Mouse (Mus musculus) forebrain, embryonic 14.5 days (tissue): ENCODE measurements at regions not wholly inside any gene's neighbourhood (a gene's known extent, or its start where the extent isn't known, plus 50 kb on each side); places are given as distances from the start of the nearest gene placed in this dataset.

Experiments
- ATAC-seq: fragments of 200-750 bp; cut with Nextera tagmentation; 2 replicates; pipeline ENCODE4 v1.8.0; 2017; ENCODE audit warnings: mild to moderate bottlenecking, moderate library complexity
- DNase-seq: peaks from one replicate; pipeline ENCODE4 v3.0.0-alpha.2; 2015; ENCODE audit warnings: low spot score
- H3K27ac ChIP-seq: fragments of 300-500 bp; sonication (generic); 2 replicates; pipeline ENCODE4 v1.5.1; 2014; ENCODE audit warnings: low read depth, mild to moderate bottlenecking, control low read depth, low read length, moderate library complexity
- H3K27me3 ChIP-seq: fragments of 300-500 bp; sonication (generic); replicated peaks from 2 replicates; pipeline ENCODE4 v1.6.1; 2014; ENCODE audit warnings: low read length, control low read depth, mixed read lengths; ENCODE audit not compliant: control insufficient read depth, insufficient read depth
- H3K36me3 ChIP-seq: fragments of 300-500 bp; sonication (generic); 2 replicates; pipeline ENCODE4 v1.6.1; 2014; ENCODE audit warnings: low read length, control low read depth; ENCODE audit not compliant: control insufficient read depth, insufficient read depth
- H3K4me1 ChIP-seq: fragments of 300-500 bp; sonication (generic); 2 replicates; pipeline ENCODE4 v1.6.1; 2014; ENCODE audit warnings: antibody characterized with exemption, low read length, control low read depth; ENCODE audit not compliant: control insufficient read depth, insufficient read depth
- H3K4me2 ChIP-seq: fragments of 300-500 bp; sonication (generic); 2 replicates; pipeline ENCODE4 v1.6.1; 2014; ENCODE audit warnings: mild to moderate bottlenecking, control low read depth, low read length
- H3K4me3 ChIP-seq: fragments of 300-500 bp; sonication (generic); 2 replicates; pipeline ENCODE4 v1.5.1; 2014; ENCODE audit warnings: low read depth, low read length, control low read depth
- H3K9ac ChIP-seq: fragments of 300-500 bp; sonication (generic); 2 replicates; pipeline ENCODE4 v1.6.1; 2014; ENCODE audit warnings: mild to moderate bottlenecking, low read length, control low read depth, moderate library complexity
- H3K9me3 ChIP-seq: fragments of 300-500 bp; sonication (generic); replicated peaks from 2 replicates; pipeline ENCODE4 v1.6.1; 2016; ENCODE audit warnings: low read length, control low read depth, mixed read lengths; ENCODE audit not compliant: control insufficient read depth
- WGBS: fragments of 180-500 bp; shearing (Covaris S2); extraction: QIAGEN DNeasy Blood & Tissue Kit; methylation state at CpG from one replicate; pipeline ENCODE4 v1.1.7; 2014; 5-methylcytosine and 5-hydroxymethylcytosine counted together

DNA sequence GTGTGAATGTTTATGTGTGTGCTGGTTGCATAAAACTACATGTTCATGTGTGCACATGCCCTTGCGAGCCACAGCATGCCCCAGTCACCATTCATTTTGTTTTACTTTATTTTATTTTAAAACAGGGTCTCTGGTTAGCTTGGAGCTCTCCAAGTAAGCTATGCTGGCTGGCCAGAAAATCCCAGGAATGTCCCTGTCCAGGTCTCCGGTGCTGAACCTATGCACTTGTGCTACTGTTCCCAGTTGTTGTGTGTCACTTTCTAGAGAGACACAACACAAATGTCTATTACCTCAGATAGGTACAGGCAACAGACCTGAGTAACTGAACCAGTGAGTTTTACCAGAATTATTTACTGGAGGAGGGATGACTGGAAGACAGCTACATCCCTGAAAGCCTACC is 530.4 kb upstream of the Castor2 start:
- Histone ChIP-seq H3K27ac (no peak overlapping the region), H3K36me3 (no peaks in the 10 kb centered on the region), H3K4me2 (no peak overlapping the region), H3K4me3 (no peak overlapping the region), H3K9ac (no peak overlapping the region), H3K27me3 (no peaks in the 10 kb centered on the region), H3K4me1 (no peaks in the 10 kb centered on the region), H3K9me3 (no peaks in the 10 kb centered on the region)
- ATAC-seq = no peak
- no peak for DNase-seq
- 92% methylated on average over 2 of the region's 2 CpGs for WGBS

GRCm38 (mm10) chr5:133566506-133566905 is 533.0 kb upstream of the Castor2 start:
- no peaks in the 10 kb centered on the region for H3K9me3 ChIP-seq
- H3K36me3 ChIP-seq = no peaks in the 10 kb centered on the region
- DNase-seq = peak; percentile 50
- ATAC-seq = 0 out of 2 replicates have a peak, but pooled peaks have one; percentile 20
- H3K9ac ChIP-seq = no peak overlapping the region
- no peak overlapping the region for H3K4me2 ChIP-seq
- H3K27me3 ChIP-seq = no peaks in the 10 kb centered on the region
- no peaks in the 10 kb centered on the region for H3K4me1 ChIP-seq
- WGBS = 42% methylated on average over 4 of the region's 4 CpGs
- H3K4me3 ChIP-seq = no peak overlapping the region
- no peak overlapping the region for H3K27ac ChIP-seq

- no peak for ATAC-seq
- 91% methylated on average over 7 of the region's 7 CpGs for WGBS
- H3K4me1 ChIP-seq = no peaks in the 10 kb centered on the region
Observed at GRCm38 (mm10) chr5:133550657-133551056, 548.9 kb upstream of the Castor2 start.

DNA sequence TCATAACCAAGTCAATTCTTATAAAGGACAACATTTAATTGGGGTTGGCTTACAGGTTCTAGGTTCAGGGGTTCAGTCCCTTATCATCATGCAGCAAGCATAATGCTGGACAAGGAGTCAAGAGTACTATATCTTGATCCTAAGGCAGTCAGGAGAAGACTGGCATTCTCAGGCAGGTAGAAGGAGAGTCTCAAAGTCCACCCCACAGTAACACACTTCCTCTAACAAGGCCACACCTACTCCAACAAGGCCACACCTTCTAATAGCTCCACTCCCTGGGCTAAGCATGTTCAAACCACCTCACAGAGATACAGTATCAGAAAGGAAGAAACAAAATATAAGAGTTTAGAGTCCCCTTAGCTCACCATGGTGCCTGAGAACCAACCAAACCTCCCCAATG is 557.3 kb upstream of the Castor2 start:
- Histone ChIP-seq H3K4me3 (no peak overlapping the region), H3K27me3 (no peaks in the 10 kb centered on the region), H3K4me2 (no peak overlapping the region), H3K36me3 (no peaks in the 10 kb centered on the region), H3K27ac (no peak overlapping the region), H3K9ac (no peak overlapping the region), H3K4me1 (no peaks in the 10 kb centered on the region), H3K9me3 (no peaks in the 10 kb centered on the region)
- ATAC-seq (no peak), DNase-seq (no peak)

More at GRCm38 (mm10) chr5:133550657-133551056, 548.9 kb upstream of the Castor2 start:
- Histone ChIP-seq H3K4me2 (no peak overlapping the region), H3K36me3 (no peaks in the 10 kb centered on the region), H3K4me3 (no peak overlapping the region), H3K27me3 (no peaks in the 10 kb centered on the region), H3K27ac (no peak overlapping the region), H3K9me3 (no peaks in the 10 kb centered on the region), H3K9ac (no peak overlapping the region)
- DNase-seq = no peak

DNA sequence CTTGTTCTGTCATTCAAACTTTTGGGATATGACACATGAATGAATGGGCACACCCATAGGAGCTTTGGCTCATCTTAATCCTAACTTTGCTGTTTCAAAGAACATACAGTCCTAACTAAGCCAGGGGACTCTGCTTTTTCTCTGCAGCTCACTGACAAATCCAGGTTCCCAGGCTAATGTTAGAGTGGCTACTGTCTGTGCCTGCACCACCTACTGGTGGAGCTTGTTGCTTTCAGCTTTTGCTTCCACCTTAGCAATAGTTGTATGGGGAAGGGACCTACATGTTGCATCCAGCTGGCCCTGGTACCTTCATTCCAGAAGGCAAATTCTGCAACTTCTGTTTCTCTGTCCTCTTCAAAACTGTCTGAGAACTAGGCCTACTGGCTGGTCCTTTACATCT is 566.8 kb upstream of the Castor2 start:
- no peak overlapping the region for H3K4me2 ChIP-seq
- H3K27ac ChIP-seq = no peak overlapping the region
- H3K9ac ChIP-seq = no peak overlapping the region
- H3K9me3 ChIP-seq = no peaks in the 10 kb centered on the region
- no peak overlapping the region for H3K4me3 ChIP-seq
- no peaks in the 10 kb centered on the region for H3K4me1 ChIP-seq
- H3K36me3 ChIP-seq = no peaks in the 10 kb centered on the region
- peak; percentile 42 for DNase-seq
- no peaks in the 10 kb centered on the region for H3K27me3 ChIP-seq
- no peak for ATAC-seq

DNA sequence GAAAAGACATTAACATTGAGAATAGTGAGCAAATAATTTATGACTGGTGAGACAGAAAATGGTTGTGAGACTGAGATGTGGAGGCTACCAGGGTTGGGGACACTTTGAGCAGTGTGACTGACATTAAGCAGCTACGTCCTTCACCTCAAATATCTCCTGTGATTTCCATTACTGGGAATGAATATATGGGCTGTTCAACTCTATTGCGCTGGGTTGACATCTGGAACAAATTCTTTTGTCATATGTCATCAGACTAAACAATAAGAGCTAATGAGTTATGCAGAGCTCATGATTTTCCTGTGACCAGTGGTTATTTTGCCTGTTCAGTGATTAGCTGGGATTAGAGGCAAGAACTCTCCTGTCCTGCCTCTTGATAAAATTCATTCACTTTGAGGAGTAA is 593.9 kb upstream of the Castor2 start:
- Histone ChIP-seq H3K4me3 (no peak overlapping the region), H3K9ac (no peak overlapping the region), H3K27ac (no peak overlapping the region), H3K4me2 (no peak overlapping the region), H3K4me1 (no peaks in the 10 kb centered on the region), H3K9me3 (no peaks in the 10 kb centered on the region), H3K27me3 (no peaks in the 10 kb centered on the region), H3K36me3 (no peaks in the 10 kb centered on the region)
- no peak for ATAC-seq
- WGBS = 46% methylated on average over 2 of the region's 2 CpGs
- no peak for DNase-seq

DNA sequence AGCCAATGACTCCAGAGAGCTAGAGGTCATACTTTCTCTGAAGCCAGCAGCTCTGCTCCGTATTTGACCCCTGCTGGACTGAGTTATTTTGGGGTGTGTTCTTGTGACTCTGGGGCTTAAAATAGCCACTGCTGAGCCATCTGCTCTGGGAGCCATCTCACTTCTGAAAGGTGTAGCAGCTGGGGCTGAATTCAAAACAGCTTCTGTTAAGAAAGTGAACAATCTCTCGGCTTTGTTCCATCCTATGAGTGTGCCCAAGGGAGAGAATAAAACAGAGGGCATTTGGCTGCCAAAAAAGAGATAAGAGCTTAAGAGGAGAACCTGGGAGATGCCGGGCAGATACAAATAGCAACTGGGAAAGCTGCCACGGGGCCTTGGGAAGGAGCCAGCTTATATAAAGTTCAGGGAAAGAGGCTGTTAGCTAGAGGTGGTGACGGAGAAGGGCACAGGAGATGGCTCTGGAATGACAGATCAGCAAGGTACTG is 611.7 kb upstream of the Castor2 start:
- Histone ChIP-seq H3K27me3 (no peaks in the 10 kb centered on the region), H3K9ac (no peak overlapping the region), H3K27ac (no peak overlapping the region), H3K36me3 (no peaks in the 10 kb centered on the region), H3K4me1 (peaks cover 9% of the 10 kb centered on the region), H3K4me2 (no peak overlapping the region), H3K4me3 (no peak overlapping the region), H3K9me3 (no peaks in the 10 kb centered on the region)
- DNase-seq (peak; percentile 64), ATAC-seq (no peak)
- 35% methylated on average over 5 of the region's 5 CpGs for WGBS

GRCm38 (mm10) chr5:133482291-133483086 is 617.0 kb upstream of the Castor2 start:
- DNase-seq = peak; percentile 66
- H3K36me3 ChIP-seq = no peaks in the 10 kb centered on the region
- 0 out of 2 replicates have a peak, but pooled peaks have one; percentile 34 for ATAC-seq
- H3K4me3 ChIP-seq = no peak overlapping the region
- no peak overlapping the region for H3K27ac ChIP-seq
- peaks cover 9% of the 10 kb centered on the region; the same call in 1 of the 2 replicates for H3K4me1 ChIP-seq
- no peaks in the 10 kb centered on the region for H3K9me3 ChIP-seq
- WGBS = 28% methylated on average over 14 of the region's 14 CpGs
- H3K9ac ChIP-seq = no peak overlapping the region
- H3K27me3 ChIP-seq = no peaks in the 10 kb centered on the region
- H3K4me2 ChIP-seq = no peak overlapping the region

GRCm38 (mm10) chr5:133479205-133479604 is 620.3 kb upstream of the Castor2 start:
- Histone ChIP-seq H3K4me3 (no peak overlapping the region), H3K4me1 (peaks cover 9% of the 10 kb centered on the region; the same call in 1 of the 2 replicates), H3K27me3 (no peaks in the 10 kb centered on the region), H3K9me3 (no peaks in the 10 kb centered on the region), H3K9ac (no peak overlapping the region), H3K4me2 (no peak overlapping the region), H3K27ac (no peak overlapping the region), H3K36me3 (no peaks in the 10 kb centered on the region)
- no peak for ATAC-seq
- WGBS = 80% methylated on average over 6 of the region's 6 CpGs
- DNase-seq = peak; percentile 46
